In the genomic region with DNA sequence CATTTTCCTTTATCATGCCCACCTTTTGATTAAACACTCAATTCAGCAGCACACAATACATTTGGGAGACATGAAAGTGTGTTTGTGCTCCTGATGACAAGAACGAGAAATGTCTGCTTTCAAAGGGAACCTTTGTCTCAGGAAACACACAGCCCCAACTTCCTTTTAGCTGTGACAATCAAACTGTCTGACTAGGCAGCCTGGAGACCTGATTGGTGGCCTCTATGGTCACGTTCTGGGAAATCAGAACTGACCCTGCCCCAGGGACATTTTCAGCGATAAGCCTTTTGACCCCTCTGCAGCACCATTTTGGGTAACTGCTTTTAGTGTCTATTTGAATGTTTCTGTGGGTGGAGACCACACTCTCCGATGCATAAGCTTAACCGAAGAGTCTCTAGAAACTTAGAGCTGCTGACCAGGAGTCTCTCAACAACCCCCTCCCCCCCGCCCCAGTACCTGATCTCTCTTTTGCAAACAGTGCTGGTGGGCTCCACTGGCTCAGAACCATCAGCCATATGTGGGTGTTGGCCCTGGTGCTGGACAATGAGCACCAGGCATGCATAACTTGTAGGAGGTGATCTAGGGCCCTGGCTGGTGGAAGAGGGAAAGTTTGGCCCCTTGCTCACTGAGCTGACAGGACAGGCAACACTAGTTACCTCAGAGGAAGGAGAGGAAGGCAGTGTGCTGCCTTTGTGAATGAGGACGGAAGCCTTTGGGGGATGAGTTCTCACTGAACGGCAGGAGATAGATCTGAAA, we compare ENCODE assay signal across 30 mouse cellular contexts. TPM values are rescaled to one million over a fixed set of nuclear protein-coding genes. Genes with fewer than 3 reads are reported as not detected.
DNase-seq lines count a peak whose midpoint lies in the region; ATAC-seq and TF ChIP-seq lines count a peak whose summit lies in the region.
"Had no signal": no experiment of that assay in that cellular context is flagged by ENCODE, and none has a peak within 500 bp of the region (broad histone marks: within the 10 kb centered on the region; RNA-seq: fewer than 3 reads in every experiment).

No protein-coding gene starts in this region.

- H3K9ac ChIP-seq in forebrain, embryonic 13.5 days: no peak overlapping the region
- no peak overlapping the region for H3K9ac ChIP-seq in kidney, embryonic 16.5 days (replicated peaks; ENCODE audit: low read length)
- no peak overlapping the region; the same call in 1 of the 2 replicates for H3K9ac ChIP-seq in CH12.LX (ENCODE audit: insufficient read depth, low read depth)
- H3K9ac ChIP-seq in hindbrain, embryonic 13.5 days: no peak overlapping the region
- H3K9ac ChIP-seq: embryonic facial prominence, embryonic 15.5 days; hindbrain, embryonic 14.5 days; limb, embryonic 13.5 days; liver, embryonic 15.5 days; neural tube, embryonic 15.5 days had no signal

- H3K27me3 ChIP-seq in forebrain, embryonic 10.5 days (ENCODE audit: poor library complexity, severe bottlenecking): no peaks in the 10 kb centered on the region
- H3K27me3 ChIP-seq in forebrain, embryonic 13.5 days: no peaks in the 10 kb centered on the region
- no peaks in the 10 kb centered on the region for H3K27me3 ChIP-seq in kidney, embryonic 16.5 days (ENCODE audit: insufficient read depth, low read length)
- no peaks in the 10 kb centered on the region for H3K27me3 ChIP-seq in CH12.LX (replicated peaks)
- H3K27me3 ChIP-seq in hindbrain, embryonic 13.5 days: no peaks in the 10 kb centered on the region
- H3K27me3 ChIP-seq: embryonic facial prominence, embryonic 15.5 days; limb, embryonic 13.5 days; liver, embryonic 15.5 days; neural tube, embryonic 15.5 days had no signal

- no peak overlapping the region for H3K4me2 ChIP-seq in forebrain, embryonic 13.5 days
- peak overlapping the region; percentile 11 for H3K4me2 ChIP-seq in kidney, embryonic 16.5 days (replicated peaks; ENCODE audit: low read depth, low read length)
- peak overlapping the region; percentile 63 for H3K4me2 ChIP-seq in CH12.LX (ENCODE audit: insufficient read depth, low read depth, poor library complexity, severe bottlenecking)
- no peak overlapping the region for H3K4me2 ChIP-seq in hindbrain, embryonic 13.5 days
- H3K4me2 ChIP-seq: embryonic facial prominence, embryonic 15.5 days; hindbrain, embryonic 14.5 days; limb, embryonic 13.5 days; liver, embryonic 15.5 days; neural tube, embryonic 15.5 days had no signal

- no peaks in the 10 kb centered on the region for H3K79me2 ChIP-seq in CH12.LX (replicated peaks; ENCODE audit: control insufficient read depth, extremely low read depth, insufficient read depth, poor library complexity, severe bottlenecking)

- peaks cover 9% of the 10 kb centered on the region; the same call in 1 of the 2 replicates for H3K4me1 ChIP-seq in forebrain, embryonic 10.5 days
- no peaks in the 10 kb centered on the region for H3K4me1 ChIP-seq in forebrain, embryonic 13.5 days
- peaks cover 9% of the 10 kb centered on the region for H3K4me1 ChIP-seq in kidney, embryonic 16.5 days (ENCODE audit: insufficient read depth, low read length)
- peaks cover 2 to 10% of the 10 kb centered on the region in 2 experiments; a peak in 2 of 4 replicates for H3K4me1 ChIP-seq in CH12.LX (ENCODE audit: control insufficient read depth in 1 of 2, insufficient read depth in 2 of 2)
- no peaks in the 10 kb centered on the region for H3K4me1 ChIP-seq in hindbrain, embryonic 13.5 days (replicated peaks)
- H3K4me1 ChIP-seq: embryonic facial prominence, embryonic 15.5 days; limb, embryonic 13.5 days; liver, embryonic 15.5 days; neural tube, embryonic 15.5 days had no signal

- dilution Hi-C loops in CH12.LX (cut with MboI; ENCODE audit: extremely low pct_ligation_motif_present, extremely low pct_unique_long_range_greater_than_20kb, low sequenced_read_pairs): no loop called here

- no peak for TF ChIP-seq POLR2A in CH12.LX (IDR thresholded peaks at IDR 0.05; ENCODE audit: low read depth, low read length)

- no peak for TF ChIP-seq CTCF in CH12.LX (conservative IDR thresholded peaks at IDR 0.05 in 1 of 2, IDR thresholded peaks at IDR 0.05 in 1 of 2; ENCODE audit: low read depth in 2 of 2, low read length in 2 of 2)

- in situ Hi-C loops in CH12.LX (cut with MboI; ENCODE audit: low pct_ligation_motif_present, low pct_unique_long_range_greater_than_20kb, low sequenced_read_pairs): no loop called here

- no peak overlapping the region for H3K4me3 ChIP-seq in forebrain, embryonic 10.5 days
- H3K4me3 ChIP-seq in forebrain, embryonic 13.5 days: no peak overlapping the region
- H3K4me3 ChIP-seq in kidney, embryonic 16.5 days (ENCODE audit: low read length): no peak overlapping the region
- H3K4me3 ChIP-seq in CH12.LX (replicated peaks in 1 of 3; ENCODE audit: low read depth in 2 of 3, low read length in 2 of 3, poor library complexity in 1 of 3): peak overlapping the region in 1 of 3 experiments; percentile 17
- H3K4me3 ChIP-seq in hindbrain, embryonic 13.5 days: no peak overlapping the region
- H3K4me3 ChIP-seq: embryonic facial prominence, embryonic 15.5 days; heart, adult 2 months; limb, embryonic 13.5 days; liver, embryonic 15.5 days; myocyte; neural tube, embryonic 15.5 days had no signal

- ATAC-seq in forebrain, embryonic 13.5 days: no peak
- peak; percentile 95 for ATAC-seq in kidney, embryonic 16.5 days (ENCODE audit: low FRiP score, low TSS enrichment)
- 0 out of 2 replicates have a peak, but pooled peaks have one; percentile 27 for ATAC-seq in megakaryocyte, adult 5-6 weeks (ENCODE audit: poor library complexity, severe bottlenecking)
- no peak for ATAC-seq in hindbrain, embryonic 13.5 days (ENCODE audit: low FRiP score)

- no peaks in the 10 kb centered on the region for H3K36me3 ChIP-seq in forebrain, embryonic 10.5 days (replicated peaks)
- H3K36me3 ChIP-seq in forebrain, embryonic 13.5 days (ENCODE audit: poor library complexity, severe bottlenecking): no peaks in the 10 kb centered on the region
- no peaks in the 10 kb centered on the region for H3K36me3 ChIP-seq in kidney, embryonic 16.5 days (ENCODE audit: insufficient read depth, low read length)
- no peaks in the 10 kb centered on the region for H3K36me3 ChIP-seq in CH12.LX (replicated peaks in 1 of 2; ENCODE audit: control insufficient read depth in 1 of 2, insufficient read depth in 1 of 2, low read length in 1 of 2)
- H3K36me3 ChIP-seq in hindbrain, embryonic 13.5 days: no peaks in the 10 kb centered on the region
- H3K36me3 ChIP-seq: embryonic facial prominence, embryonic 15.5 days; limb, embryonic 13.5 days; liver, embryonic 15.5 days; neural tube, embryonic 15.5 days had no signal

- TF ChIP-seq RAD21 in CH12.LX (IDR thresholded peaks at IDR 0.05; ENCODE audit: low read depth, low read length): no peak

- TF ChIP-seq EP300 in CH12.LX (IDR thresholded peaks at IDR 0.05; ENCODE audit: low read length): no peak

- H3K27ac ChIP-seq in forebrain, embryonic 10.5 days: 0 out of 2 replicates have a peak overlapping the region, but pooled peaks have one; percentile 9
- no peak overlapping the region for H3K27ac ChIP-seq in forebrain, embryonic 13.5 days
- peak overlapping the region; percentile 54 for H3K27ac ChIP-seq in kidney, embryonic 16.5 days (ENCODE audit: low read length)
- H3K27ac ChIP-seq in CH12.LX (ENCODE audit: insufficient read depth, low read depth): no peak overlapping the region
- H3K27ac ChIP-seq in hindbrain, embryonic 13.5 days: no peak overlapping the region
- H3K27ac ChIP-seq: embryonic facial prominence, embryonic 15.5 days; heart, adult 2 months; hindbrain, embryonic 14.5 days; limb, embryonic 13.5 days; liver, embryonic 15.5 days; macrophage; neural tube, embryonic 15.5 days had no signal

- WGBS in forebrain, embryonic 10.5 days: 70% methylated on average over 8 of the region's 8 CpGs
- WGBS in forebrain, embryonic 13.5 days: 66% methylated on average over 8 of the region's 8 CpGs
- 39% methylated on average over 8 of the region's 8 CpGs for WGBS in kidney, embryonic 16.5 days
- WGBS in hindbrain, embryonic 13.5 days: 55% methylated on average over 8 of the region's 8 CpGs

- no peak for DNase-seq in forebrain, embryonic 10.5 days (ENCODE audit: extremely low spot score, low spot score)
- no peak for DNase-seq in kidney, adult 9 months
- DNase-seq in CH12.LX (ENCODE audit: extremely low read depth): no peak
- DNase-seq in right cerebral cortex, adult 2 months (ENCODE audit: low spot score in 2 of 2): no peak
- DNase-seq: adrenal gland, postnatal 14 days; cerebellum, adult 9-11 months; heart, adult 2 months; layer of hippocampus, postnatal 36 days; midbrain, embryonic 14.5 days; right cerebral cortex, postnatal 14 days; spleen, adult 18-20 months; thymus, postnatal 4 days had no signal

- no peaks in the 10 kb centered on the region for H3K9me3 ChIP-seq in forebrain, embryonic 10.5 days
- no peaks in the 10 kb centered on the region for H3K9me3 ChIP-seq in forebrain, embryonic 13.5 days (replicated peaks)
- no peaks in the 10 kb centered on the region for H3K9me3 ChIP-seq in kidney, embryonic 16.5 days (ENCODE audit: low read length)
- no peaks in the 10 kb centered on the region for H3K9me3 ChIP-seq in CH12.LX (replicated peaks; ENCODE audit: low read length)
- H3K9me3 ChIP-seq in hindbrain, embryonic 13.5 days: no peaks in the 10 kb centered on the region
- H3K9me3 ChIP-seq: embryonic facial prominence, embryonic 15.5 days; limb, embryonic 13.5 days; liver, embryonic 15.5 days; neural tube, embryonic 15.5 days had no signal

RNA-seq across cellular contexts. Expression of a gene that starts 13.0 kb away (rescaled TPM):
- polyA plus RNA-seq in forebrain, embryonic 10.5 days (2016; fragmentation: Nextera tagmentation; extraction: Ambion mirVana): not detected in 2 replicates
- not detected in 2 replicates for polyA plus RNA-seq in forebrain, embryonic 13.5 days (2015; fragmentation: Nextera tagmentation; extraction: Ambion mirVana)
- polyA plus RNA-seq in kidney, embryonic 16.5 days (2015; fragmentation: Nextera tagmentation; extraction: Ambion mirVana): not detected in 2 replicates
- not detected in 2 replicates for total RNA-seq in CH12.LX (2012; rRNA removed)
- not detected in 2 replicates for total RNA-seq in CH12.LX (2014; rRNA removed)
- polyA plus RNA-seq in CH12.LX (2012; ENCODE audit: insufficient read length, low read depth): not detected in 2 replicates
- total RNA-seq in megakaryocyte, adult 5-6 weeks (2015): 0.16 and 0.39 TPM in 2 replicates
- total RNA-seq in megakaryocyte, adult 5-6 weeks (2017): 0.22 and 0.65 TPM in 2 replicates
- not detected in 2 replicates for polyA plus RNA-seq in hindbrain, embryonic 13.5 days (2015; fragmentation: Nextera tagmentation; extraction: Ambion mirVana)
- total RNA-seq: heart, adult 2 months; layer of hippocampus, adult 18-20 months; layer of hippocampus, postnatal 36 days; left cerebral cortex, postnatal 14 days had no signal
- polyA plus RNA-seq: brain, embryonic 14.5 days; heart, adult 2 months; heart, embryonic 16.5 days; hindbrain, embryonic 14.5 days; intestine, embryonic 14.5 days; limb, embryonic 13.5 days; lung, embryonic 16.5 days; macrophage; midbrain, embryonic 14.5 days; myocyte; neural tube, embryonic 15.5 days had no signal

RNA-seq across cellular contexts. Expression of a gene that starts 22.7 kb away (rescaled TPM):
- polyA plus RNA-seq in forebrain, embryonic 10.5 days (2016; fragmentation: Nextera tagmentation; extraction: Ambion mirVana): not detected in 2 replicates
- polyA plus RNA-seq in forebrain, embryonic 13.5 days (2015; fragmentation: Nextera tagmentation; extraction: Ambion mirVana): not detected in 2 replicates
- polyA plus RNA-seq in kidney, embryonic 16.5 days (2015; fragmentation: Nextera tagmentation; extraction: Ambion mirVana): 0.14 TPM in 1 of 2 replicates, not detected in the other
- total RNA-seq in CH12.LX (2012; rRNA removed): not detected in 2 replicates
- total RNA-seq in CH12.LX (2014; rRNA removed): not detected in 2 replicates
- not detected in 2 replicates for polyA plus RNA-seq in CH12.LX (2012; ENCODE audit: insufficient read length, low read depth)
- 0.34 TPM in 1 of 2 replicates, not detected in the other for total RNA-seq in megakaryocyte, adult 5-6 weeks (2015)
- 0.51 TPM in 1 of 2 replicates, not detected in the other for total RNA-seq in megakaryocyte, adult 5-6 weeks (2017)
- polyA plus RNA-seq in hindbrain, embryonic 13.5 days (2015; fragmentation: Nextera tagmentation; extraction: Ambion mirVana): not detected in 2 replicates
- total RNA-seq: adrenal gland, postnatal 14 days; gastrocnemius, adult 8-10 months; heart, adult 2 months; layer of hippocampus, adult 18-20 months; layer of hippocampus, postnatal 36 days had no signal
- polyA plus RNA-seq: hindbrain, embryonic 14.5 days; intestine, embryonic 14.5 days; limb, embryonic 13.5 days; liver, embryonic 15.5 days; lung, embryonic 16.5 days; macrophage; midbrain, embryonic 14.5 days; myocyte; neural tube, embryonic 15.5 days had no signal

RNA-seq across cellular contexts. Expression of a gene that starts 57.0 kb away (rescaled TPM):
- 0.62 and 1.2 TPM in 2 replicates for polyA plus RNA-seq in forebrain, embryonic 10.5 days (2016; fragmentation: Nextera tagmentation; extraction: Ambion mirVana)
- 0.48 and 1.0 TPM in 2 replicates for polyA plus RNA-seq in forebrain, embryonic 13.5 days (2015; fragmentation: Nextera tagmentation; extraction: Ambion mirVana)
- polyA plus RNA-seq in kidney, embryonic 16.5 days (2015; fragmentation: Nextera tagmentation; extraction: Ambion mirVana): 0.31 and 1.1 TPM in 2 replicates
- not detected in 2 replicates for total RNA-seq in CH12.LX (2012; rRNA removed)
- total RNA-seq in CH12.LX (2014; rRNA removed): not detected in 2 replicates
- polyA plus RNA-seq in CH12.LX (2012; ENCODE audit: insufficient read length, low read depth): not detected in 2 replicates
- total RNA-seq in megakaryocyte, adult 5-6 weeks (2015): 1.7 TPM in 2 replicates
- 1.1 and 2.1 TPM in 2 replicates for total RNA-seq in megakaryocyte, adult 5-6 weeks (2017)
- polyA plus RNA-seq in hindbrain, embryonic 13.5 days (2015; fragmentation: Nextera tagmentation; extraction: Ambion mirVana): 0.23 and 0.44 TPM in 2 replicates
- total RNA-seq: layer of hippocampus, adult 18-20 months; layer of hippocampus, postnatal 36 days; left cerebral cortex, postnatal 14 days had no signal
- polyA plus RNA-seq: brain, embryonic 14.5 days; macrophage; midbrain, embryonic 14.5 days; myocyte had no signal

RNA-seq across cellular contexts. Expression of a gene that starts 58.2 kb away (rescaled TPM):
- polyA plus RNA-seq in forebrain, embryonic 10.5 days (2016; fragmentation: Nextera tagmentation; extraction: Ambion mirVana): not detected in 2 replicates
- polyA plus RNA-seq in forebrain, embryonic 13.5 days (2015; fragmentation: Nextera tagmentation; extraction: Ambion mirVana): not detected in 2 replicates
- polyA plus RNA-seq in kidney, embryonic 16.5 days (2015; fragmentation: Nextera tagmentation; extraction: Ambion mirVana): 0.25 and 0.51 TPM in 2 replicates
- total RNA-seq in CH12.LX (2012; rRNA removed): not detected in 2 replicates
- not detected in 2 replicates for total RNA-seq in CH12.LX (2014; rRNA removed)
- polyA plus RNA-seq in CH12.LX (2012; ENCODE audit: insufficient read length, low read depth): not detected in 2 replicates
- not detected in 2 replicates for total RNA-seq in megakaryocyte, adult 5-6 weeks (2015)
- not detected in 2 replicates for total RNA-seq in megakaryocyte, adult 5-6 weeks (2017)
- not detected in 2 replicates for polyA plus RNA-seq in hindbrain, embryonic 13.5 days (2015; fragmentation: Nextera tagmentation; extraction: Ambion mirVana)
- total RNA-seq: heart, adult 2 months had no signal
- polyA plus RNA-seq: brain, embryonic 14.5 days; heart, adult 2 months; hindbrain, embryonic 14.5 days; intestine, embryonic 14.5 days; macrophage; midbrain, embryonic 14.5 days; myocyte; neural tube, embryonic 15.5 days had no signal

Comparison
In these comparisons a context has a peak if more than half of its experiments do, and no peak if none do; other contexts are left out.
1. H3K27ac ChIP-seq: peak in forebrain, embryonic 10.5 days (single experiment) and kidney, embryonic 16.5 days (single experiment); none in forebrain, embryonic 13.5 days (single experiment), CH12.LX (single experiment) and hindbrain, embryonic 13.5 days (single experiment).
2. ATAC-seq: peak in kidney, embryonic 16.5 days (single experiment) and megakaryocyte, adult 5-6 weeks (single experiment); none in forebrain, embryonic 13.5 days (single experiment) and hindbrain, embryonic 13.5 days (single experiment).
3. H3K4me2 ChIP-seq: peak in kidney, embryonic 16.5 days (single experiment) and CH12.LX (single experiment); none in forebrain, embryonic 13.5 days (single experiment) and hindbrain, embryonic 13.5 days (single experiment).